Mouse (Mus musculus): Measurements from ENCODE around the gene Tcaf3. TPM values are rescaled to one million over a fixed set of nuclear protein-coding genes. Genes with fewer than 3 reads are reported as not detected.

The Tcaf3 gene
- not detected for polyA plus RNA-seq (2014; fragmentation: Illumina TruSeq; extraction: RNeasy Lipid Tissue Mini Kit (QIAGEN cat#74804); ENCODE audit: low read depth, low replicate concordance)

DNA sequence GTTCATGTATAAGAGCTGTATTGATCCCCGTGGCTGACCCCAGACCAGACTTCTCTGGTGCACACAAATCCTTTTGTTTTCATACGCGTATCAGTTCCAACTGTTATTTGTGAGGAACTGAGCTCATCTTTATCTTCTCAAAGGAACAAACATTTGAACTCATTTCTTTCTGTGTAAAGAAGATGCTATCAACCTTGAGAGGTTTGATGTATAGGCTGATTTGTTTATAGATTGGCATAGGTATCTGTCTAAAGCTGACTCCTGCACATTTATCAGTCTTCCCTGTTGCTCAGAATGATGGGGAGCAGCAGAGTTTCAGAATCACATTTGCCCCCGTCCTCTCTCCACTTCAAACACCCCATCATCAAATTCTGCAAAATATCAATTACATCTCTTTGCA, at the start of gene Tcaf3:
Gene Tcaf3 (minus strand): TSS at position 101 of the 400 bp plus-strand sequence.

DNA sequence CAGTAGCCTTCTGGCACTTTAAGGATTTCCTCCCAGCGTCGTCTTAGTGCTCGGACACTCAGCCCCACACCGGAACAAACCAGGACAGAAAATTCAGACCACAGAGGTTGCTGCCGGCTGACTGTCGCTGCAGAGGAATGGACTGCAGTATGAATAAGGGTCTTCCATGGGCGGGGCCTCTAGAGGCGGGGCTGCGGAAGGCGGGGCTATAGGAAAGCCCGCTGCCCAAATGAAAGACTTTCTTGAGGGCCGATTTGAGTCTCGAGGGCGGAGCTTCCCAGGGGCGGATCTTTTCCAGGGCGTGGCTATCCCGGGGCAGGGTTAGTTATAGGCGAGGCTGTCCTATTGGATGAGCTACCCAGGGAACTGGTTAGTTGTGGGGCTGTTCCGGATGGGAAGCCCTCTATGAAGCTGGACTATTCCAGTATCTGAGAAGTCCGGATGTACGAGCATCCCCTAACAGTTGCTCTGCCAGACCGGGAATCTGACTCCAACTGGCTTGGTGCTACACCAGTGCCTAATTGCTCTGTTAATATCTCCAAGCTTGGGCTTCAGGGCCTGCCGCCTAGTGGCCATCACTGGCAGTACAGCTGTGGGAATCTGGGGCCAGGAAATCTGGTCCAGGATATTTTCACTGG, 47.5 kb upstream of the Tcaf3 start, which contains the start of gene Tcaf2:
Gene Tcaf2 (minus strand): TSS at position 343 of the 638 bp plus-strand sequence.

DNA sequence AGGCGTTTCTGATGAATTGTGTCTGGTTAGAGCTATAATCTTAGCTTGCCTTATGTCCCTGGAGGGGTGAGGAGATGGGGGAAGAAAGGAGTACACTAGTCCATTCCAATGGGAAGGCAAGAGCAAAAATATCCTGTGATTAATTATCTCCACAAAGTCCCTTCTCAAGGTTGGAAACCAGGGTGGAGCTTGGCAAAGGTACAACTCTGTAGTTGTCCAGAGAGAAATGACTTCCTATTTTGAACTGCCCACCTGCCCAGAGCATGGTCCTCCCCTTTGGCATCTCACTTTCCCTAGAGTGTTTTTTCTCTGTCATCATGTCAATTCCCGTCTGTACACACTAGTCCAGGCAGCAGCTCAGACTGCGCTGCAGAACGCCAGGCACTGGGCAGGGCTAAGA, 50.0 kb downstream of the Tcaf3 start, which contains the start of gene Olfr455:
Gene Olfr455 (minus strand): TSS at position 127 of the 400 bp plus-strand sequence.

Other genes starting within 250 kb of the Tcaf3 start
- 88.0 TPM for gene Zyx, start 248.1 kb downstream of the Tcaf3 start, polyA plus RNA-seq (2014; fragmentation: Illumina TruSeq; extraction: RNeasy Lipid Tissue Mini Kit (QIAGEN cat#74804); ENCODE audit: low read depth, low replicate concordance)
- gene Epha1, start 224.4 kb downstream of the Tcaf3 start, polyA plus RNA-seq (2014; fragmentation: Illumina TruSeq; extraction: RNeasy Lipid Tissue Mini Kit (QIAGEN cat#74804); ENCODE audit: low read depth, low replicate concordance) = 14.2 TPM
- not detected for gene Tas2r143, start 197.5 kb downstream of the Tcaf3 start, polyA plus RNA-seq (2014; fragmentation: Illumina TruSeq; extraction: RNeasy Lipid Tissue Mini Kit (QIAGEN cat#74804); ENCODE audit: low read depth, low replicate concordance)
- not detected for gene Tas2r135, start 192.3 kb downstream of the Tcaf3 start, polyA plus RNA-seq (2014; fragmentation: Illumina TruSeq; extraction: RNeasy Lipid Tissue Mini Kit (QIAGEN cat#74804); ENCODE audit: low read depth, low replicate concordance)
- gene Tas2r126, start 163.2 kb downstream of the Tcaf3 start, polyA plus RNA-seq (2014; fragmentation: Illumina TruSeq; extraction: RNeasy Lipid Tissue Mini Kit (QIAGEN cat#74804); ENCODE audit: low read depth, low replicate concordance) = not detected
- gene Olfr458, start 132.5 kb downstream of the Tcaf3 start, polyA plus RNA-seq (2014; fragmentation: Illumina TruSeq; extraction: RNeasy Lipid Tissue Mini Kit (QIAGEN cat#74804); ENCODE audit: low read depth, low replicate concordance) = not detected
- not detected for gene Olfr457, start 121.4 kb downstream of the Tcaf3 start, polyA plus RNA-seq (2014; fragmentation: Illumina TruSeq; extraction: RNeasy Lipid Tissue Mini Kit (QIAGEN cat#74804); ENCODE audit: low read depth, low replicate concordance)
- gene Olfr456, start 110.5 kb downstream of the Tcaf3 start, polyA plus RNA-seq (2014; fragmentation: Illumina TruSeq; extraction: RNeasy Lipid Tissue Mini Kit (QIAGEN cat#74804); ENCODE audit: low read depth, low replicate concordance) = not detected
- gene Olfr455, start 50.1 kb downstream of the Tcaf3 start, polyA plus RNA-seq (2014; fragmentation: Illumina TruSeq; extraction: RNeasy Lipid Tissue Mini Kit (QIAGEN cat#74804); ENCODE audit: low read depth, low replicate concordance) = not detected
- 5.6 TPM for gene Tcaf2, start 47.6 kb upstream of the Tcaf3 start, polyA plus RNA-seq (2014; fragmentation: Illumina TruSeq; extraction: RNeasy Lipid Tissue Mini Kit (QIAGEN cat#74804); ENCODE audit: low read depth, low replicate concordance)
- 35.3 TPM for gene Tcaf1, start 112.4 kb upstream of the Tcaf3 start, polyA plus RNA-seq (2014; fragmentation: Illumina TruSeq; extraction: RNeasy Lipid Tissue Mini Kit (QIAGEN cat#74804); ENCODE audit: low read depth, low replicate concordance)
- gene Olfr453, start 141.7 kb upstream of the Tcaf3 start, polyA plus RNA-seq (2014; fragmentation: Illumina TruSeq; extraction: RNeasy Lipid Tissue Mini Kit (QIAGEN cat#74804); ENCODE audit: low read depth, low replicate concordance) = not detected
- gene Olfr38, start 158.7 kb upstream of the Tcaf3 start, polyA plus RNA-seq (2014; fragmentation: Illumina TruSeq; extraction: RNeasy Lipid Tissue Mini Kit (QIAGEN cat#74804); ENCODE audit: low read depth, low replicate concordance) = not detected
- not detected for gene Olfr452, start 187.4 kb upstream of the Tcaf3 start, polyA plus RNA-seq (2014; fragmentation: Illumina TruSeq; extraction: RNeasy Lipid Tissue Mini Kit (QIAGEN cat#74804); ENCODE audit: low read depth, low replicate concordance)
- gene Olfr450, start 214.2 kb upstream of the Tcaf3 start, polyA plus RNA-seq (2014; fragmentation: Illumina TruSeq; extraction: RNeasy Lipid Tissue Mini Kit (QIAGEN cat#74804); ENCODE audit: low read depth, low replicate concordance) = not detected
- not detected for gene Olfr449, start 236.7 kb upstream of the Tcaf3 start, polyA plus RNA-seq (2014; fragmentation: Illumina TruSeq; extraction: RNeasy Lipid Tissue Mini Kit (QIAGEN cat#74804); ENCODE audit: low read depth, low replicate concordance)